Mouse (Mus musculus): ENCODE results near the gene Gpr132.
A peak's percentile ranks its signal among the peaks of the same experiment; 100 is the strongest.
"Not testable (repeated sequence)": the region's sequence is repeated elsewhere in the genome, so short reads cannot be mapped to it uniquely, and the experiment has no call there.

Gpr132 gene

GRCm38 (mm10) chr12:112816866-112817265 is 51.2 kb downstream of the Gpr132 start:
- not testable (repeated sequence) for DNase-seq

- DNase-seq = peak; percentile 67
Measured at GRCm38 (mm10) chr12:112816294-112816693, 51.7 kb downstream of the Gpr132 start.

GRCm38 (mm10) chr12:112814682-112815470 is 53.2 kb downstream of the Gpr132 start:
- DNase-seq = peak; percentile 54

GRCm38 (mm10) chr12:112813370-112813769 is 54.7 kb downstream of the Gpr132 start:
- peak; percentile 78 for DNase-seq

GRCm38 (mm10) chr12:112810092-112810885 is 57.7 kb downstream of the Gpr132 start:
- no peak for DNase-seq

GRCm38 (mm10) chr12:112809641-112810040 is 58.4 kb downstream of the Gpr132 start:
- DNase-seq = peak; percentile 52

- peak; percentile 95 for DNase-seq
Measured at GRCm38 (mm10) chr12:112808587-112809364, 59.3 kb downstream of the Gpr132 start, which contains the start of gene Clba1. Clba1 (plus strand) TSS chr12:112808937.

GRCm38 (mm10) chr12:112808212-112808586 is 59.8 kb downstream of the Gpr132 start:
- DNase-seq = no peak

GRCm38 (mm10) chr12:112807796-112808195 is 60.2 kb downstream of the Gpr132 start:
- no peak for DNase-seq

- no peak for DNase-seq
Measured at GRCm38 (mm10) chr12:112806044-112806443, 62.0 kb downstream of the Gpr132 start.

- peak; percentile 35 for DNase-seq
Measured at GRCm38 (mm10) chr12:112804046-112804445, 64.0 kb downstream of the Gpr132 start.

- no peak for DNase-seq
Measured at GRCm38 (mm10) chr12:112802917-112803316, 65.1 kb downstream of the Gpr132 start.

- DNase-seq = peak; percentile 61
Measured at GRCm38 (mm10) chr12:112801864-112802846, 65.9 kb downstream of the Gpr132 start, which contains the start of gene Ahnak2. Ahnak2 (minus strand) TSS chr12:112802657.

Data from kidney, postnatal 14 days (tissue).